Mouse (Mus musculus) lung, embryonic 14.5 days (tissue): ENCODE results near the gene Doc2g. TPM values are rescaled to one million over a fixed set of nuclear protein-coding genes. Genes with fewer than 3 reads are reported as not detected.

Experiments
- ATAC-seq: fragments of 200-750 bp; cut with Nextera tagmentation; 2 replicates; pipeline ENCODE4 v1.8.0; 2017; ENCODE audit warnings: mild to moderate bottlenecking, moderate TSS enrichment, moderate library complexity; ENCODE audit not compliant: insufficient read depth
- DNase-seq: peaks from one replicate; pipeline ENCODE4 v3.0.0-alpha.2; 2015
- H3K27ac ChIP-seq: fragments of 300-500 bp; sonication (generic); 2 replicates; pipeline ENCODE4 v1.5.1; 2014; ENCODE audit warnings: low read depth, mild to moderate bottlenecking, moderate library complexity
- H3K27me3 ChIP-seq: fragments of 300-500 bp; sonication (generic); 2 replicates; pipeline ENCODE4 v1.6.1; 2014; ENCODE audit warnings: low read length, control low read depth; ENCODE audit not compliant: insufficient read depth
- H3K36me3 ChIP-seq: fragments of 300-500 bp; sonication (generic); 2 replicates; pipeline ENCODE4 v1.6.1; 2014; ENCODE audit warnings: control low read depth; ENCODE audit not compliant: insufficient read depth
- H3K4me1 ChIP-seq: fragments of 300-500 bp; sonication (generic); 2 replicates; pipeline ENCODE4 v1.6.1; 2014; ENCODE audit warnings: antibody characterized with exemption, control low read depth; ENCODE audit not compliant: insufficient read depth
- H3K4me2 ChIP-seq: fragments of 300-500 bp; sonication (generic); 2 replicates; pipeline ENCODE4 v1.6.1; 2014; ENCODE audit warnings: mild to moderate bottlenecking
- H3K4me3 ChIP-seq: fragments of 300-500 bp; sonication (generic); 2 replicates; pipeline ENCODE4 v1.5.1; 2014; ENCODE audit warnings: low read depth, low read length
- H3K9ac ChIP-seq: fragments of 300-500 bp; sonication (generic); 2 replicates; pipeline ENCODE4 v1.6.1; 2014
- H3K9me3 ChIP-seq: fragments of 300-500 bp; sonication (generic); 2 replicates; pipeline ENCODE4 v1.6.1; 2016; ENCODE audit warnings: low read depth, low read length, control low read depth
- CTCF ChIP-seq: IDR thresholded peaks from 2 replicates; pipeline ENCODE4 v1.5.1; 2016; ENCODE audit warnings: antibody characterized with exemption, low read depth
- WGBS: fragments of 180-500 bp; shearing (Covaris S2); extraction: QIAGEN DNeasy Blood & Tissue Kit; methylation state at CpG from one replicate; pipeline ENCODE4 v1.1.7; 2014; 5-methylcytosine and 5-hydroxymethylcytosine counted together
- polyA plus RNA-seq: library from polyadenylated mRNA; unstranded; fragments of >200 nt; fragmentation: Nextera tagmentation; extraction: Ambion mirVana; gene quantifications from 2 replicates; pipeline ENCODE4 v1.2.1, GENCODE M21; 2014

The Doc2g gene
- polyA plus RNA-seq, 1 experiment from 2014 or later = 2.2 TPM

- H3K4me2 ChIP-seq = peak overlapping the region; percentile 58
- no peak for ATAC-seq
- TF ChIP-seq CTCF = no peak
- H3K27me3 ChIP-seq = no peaks in the 10 kb centered on the region
- H3K9me3 ChIP-seq = no peaks in the 10 kb centered on the region
- H3K4me3 ChIP-seq = peak overlapping the region; percentile 88
- H3K9ac ChIP-seq = peak overlapping the region; percentile 27
- H3K27ac ChIP-seq = no peak overlapping the region
- H3K36me3 ChIP-seq = peaks cover 27% of the 10 kb centered on the region
- no peaks in the 10 kb centered on the region for H3K4me1 ChIP-seq
- peak; percentile 23 for DNase-seq
- WGBS = 8% methylated on average over 9 of the region's 9 CpGs
Measured at GRCm38 (mm10) chr19:4013066-4013465, 10.0 kb downstream of the Doc2g start.

DNA sequence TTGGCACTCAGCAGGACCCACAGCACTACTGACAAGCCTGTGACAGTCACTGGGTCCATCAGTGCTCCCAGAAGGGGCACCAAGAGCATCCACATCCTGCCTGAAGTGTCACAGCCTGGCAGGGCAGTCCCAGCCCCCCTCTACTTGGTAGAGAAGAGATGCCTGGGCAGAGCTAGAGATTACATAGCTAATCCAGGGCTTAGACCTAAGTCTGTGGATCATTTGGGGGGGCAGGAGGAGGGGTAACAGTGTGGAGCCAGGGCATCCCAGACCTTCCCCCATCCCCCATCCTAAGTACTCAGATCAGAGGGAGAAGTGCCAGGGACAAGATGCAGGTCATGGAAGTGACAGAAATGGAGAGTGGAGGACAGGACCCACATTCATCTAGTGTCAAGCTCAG, 11.7 kb downstream of the Doc2g start:
- Histone ChIP-seq H3K4me2 (no peak overlapping the region), H3K4me3 (no peak overlapping the region), H3K9ac (no peak overlapping the region), H3K27me3 (no peaks in the 10 kb centered on the region), H3K9me3 (no peaks in the 10 kb centered on the region), H3K27ac (no peak overlapping the region), H3K4me1 (no peaks in the 10 kb centered on the region), H3K36me3 (peaks cover 10% of the 10 kb centered on the region)
- no peak for TF ChIP-seq CTCF
- DNase-seq (no peak), ATAC-seq (no peak)

- Histone ChIP-seq H3K9ac (no peak overlapping the region), H3K4me2 (no peak overlapping the region), H3K27me3 (no peaks in the 10 kb centered on the region), H3K9me3 (no peaks in the 10 kb centered on the region), H3K27ac (no peak overlapping the region), H3K36me3 (peaks cover 4% of the 10 kb centered on the region; the same call in 1 of the 2 replicates), H3K4me3 (no peak overlapping the region), H3K4me1 (no peaks in the 10 kb centered on the region)
- DNase-seq = no peak
- TF ChIP-seq CTCF = no peak
- no peak for ATAC-seq
- WGBS = 54% methylated on average over 5 of the region's 5 CpGs
Measured at GRCm38 (mm10) chr19:4015635-4016034, 12.5 kb downstream of the Doc2g start.

DNA sequence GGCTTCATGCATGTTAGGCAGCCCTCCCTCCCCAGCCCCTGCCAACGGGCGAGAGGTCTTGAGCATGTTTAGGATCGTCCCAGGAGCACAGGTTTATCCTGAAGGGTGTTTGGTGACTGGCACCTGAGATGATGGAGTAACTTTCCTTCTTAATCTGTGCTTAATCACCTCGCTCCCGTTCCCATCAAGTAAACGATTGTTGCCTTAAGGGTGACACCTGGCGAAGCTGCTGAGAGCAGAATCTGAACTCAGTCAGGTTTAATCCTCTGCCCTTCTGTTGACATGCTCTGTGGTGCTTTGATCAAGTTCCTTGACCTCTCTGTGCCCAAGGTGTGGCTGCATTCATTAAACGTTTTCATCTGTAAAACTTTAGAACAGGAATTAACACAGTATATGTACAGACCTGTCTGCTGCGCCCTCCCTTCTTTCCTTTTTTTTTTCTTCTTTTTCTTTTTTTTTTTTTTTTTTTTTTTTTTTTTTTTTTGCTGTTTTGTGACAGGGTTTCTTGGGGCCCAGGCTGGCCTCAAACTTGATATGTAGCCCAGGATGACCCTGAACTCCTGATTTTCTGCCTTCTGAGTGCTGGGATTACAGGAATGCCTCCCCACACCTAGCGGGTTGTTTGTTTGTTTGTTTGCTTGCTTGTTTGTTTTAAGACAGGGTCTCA, 14.9 kb downstream of the Doc2g start:
- Histone ChIP-seq H3K4me1 (no peaks in the 10 kb centered on the region), H3K4me2 (no peak overlapping the region), H3K27me3 (no peaks in the 10 kb centered on the region), H3K36me3 (no peaks in the 10 kb centered on the region), H3K27ac (no peak overlapping the region), H3K9me3 (no peaks in the 10 kb centered on the region), H3K9ac (no peak overlapping the region), H3K4me3 (no peak overlapping the region)
- no peak for TF ChIP-seq CTCF
- DNase-seq = no peak
- ATAC-seq = no peak
- WGBS = 34% methylated on average over 10 of the region's 10 CpGs

- ATAC-seq (peak; percentile 89), DNase-seq (peak; percentile 96)
- no peak overlapping the region for H3K4me3 ChIP-seq
- no peaks in the 10 kb centered on the region for H3K4me1 ChIP-seq
- H3K36me3 ChIP-seq = no peaks in the 10 kb centered on the region
- no peaks in the 10 kb centered on the region for H3K27me3 ChIP-seq
- no peak overlapping the region for H3K9ac ChIP-seq
- H3K27ac ChIP-seq = 0 out of 2 replicates have a peak overlapping the region, but pooled peaks have one; percentile 21
- WGBS = 23% methylated on average over 18 of the region's 18 CpGs
- H3K9me3 ChIP-seq = no peaks in the 10 kb centered on the region
- TF ChIP-seq CTCF = peak; percentile 81
- no peak overlapping the region for H3K4me2 ChIP-seq
Measured at GRCm38 (mm10) chr19:4018743-4019583, 15.8 kb downstream of the Doc2g start.

DNA sequence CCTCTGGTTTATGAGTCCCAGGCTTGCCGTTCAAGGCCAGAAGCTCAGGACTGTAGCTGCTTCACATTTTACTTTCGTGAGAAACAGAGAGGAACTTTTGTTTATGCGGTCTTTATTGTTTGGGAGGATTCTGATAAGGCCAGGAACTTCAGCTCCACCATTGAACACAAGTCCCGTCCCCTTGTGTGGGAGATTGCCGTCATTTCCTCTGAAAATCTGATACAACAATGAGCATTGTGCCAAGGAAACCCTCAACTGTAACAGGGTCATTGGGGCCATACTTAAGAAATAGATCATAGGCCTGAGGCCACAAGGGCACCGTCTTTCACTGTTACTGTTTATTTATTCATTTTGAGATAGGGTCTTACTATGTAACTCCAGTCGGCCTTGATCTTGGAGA, 20.1 kb downstream of the Doc2g start:
- H3K4me2 ChIP-seq = no peak overlapping the region
- ATAC-seq = no peak
- H3K9me3 ChIP-seq = no peaks in the 10 kb centered on the region
- no peaks in the 10 kb centered on the region for H3K4me1 ChIP-seq
- H3K27me3 ChIP-seq = no peaks in the 10 kb centered on the region
- no peak overlapping the region for H3K27ac ChIP-seq
- no peak for TF ChIP-seq CTCF
- H3K36me3 ChIP-seq = no peaks in the 10 kb centered on the region
- WGBS = 55% methylated on average over 7 of the region's 7 CpGs
- H3K4me3 ChIP-seq = no peak overlapping the region
- no peak for DNase-seq
- H3K9ac ChIP-seq = no peak overlapping the region

DNA sequence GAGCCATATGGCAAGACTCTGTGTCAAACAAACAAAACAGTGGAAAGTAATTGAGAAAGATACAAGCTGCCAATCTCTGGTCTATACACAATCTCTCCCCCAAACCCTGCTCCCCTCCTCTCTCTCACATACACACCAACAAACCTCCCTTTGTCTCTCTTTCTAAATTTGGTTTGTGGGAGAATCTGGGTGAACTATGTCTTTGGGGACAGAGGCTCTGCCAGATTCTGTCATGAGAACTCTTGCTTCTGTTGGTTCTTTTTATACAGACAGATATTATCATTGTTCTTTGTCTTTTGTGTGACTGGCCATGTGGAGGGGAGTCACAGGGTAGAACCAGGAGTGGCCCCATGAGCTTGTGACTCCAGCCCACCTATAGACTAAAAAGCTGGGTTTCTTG, 24.5 kb downstream of the Doc2g start:
- Histone ChIP-seq H3K4me2 (no peak overlapping the region), H3K36me3 (no peaks in the 10 kb centered on the region), H3K27me3 (no peaks in the 10 kb centered on the region), H3K27ac (no peak overlapping the region), H3K4me1 (no peaks in the 10 kb centered on the region), H3K9ac (no peak overlapping the region), H3K9me3 (no peaks in the 10 kb centered on the region), H3K4me3 (no peak overlapping the region)
- DNase-seq (no peak), ATAC-seq (no peak)
- no peak for TF ChIP-seq CTCF
